Mouse (Mus musculus) midbrain, embryonic 15.5 days (tissue): ENCODE measurements around the gene Tcaf2. TPM values are rescaled to one million over a fixed set of nuclear protein-coding genes. Genes with fewer than 3 reads are reported as not detected.

Source experiments
- ATAC-seq: fragments of 200-750 bp; cut with Nextera tagmentation; replicated peaks from 2 replicates; pipeline ENCODE4 v1.8.0; 2017; ENCODE audit warnings: moderate TSS enrichment
- H3K27ac ChIP-seq: fragments of 300-500 bp; sonication (generic); 2 replicates; pipeline ENCODE4 v1.5.1; 2015; ENCODE audit warnings: mild to moderate bottlenecking, inconsistent platforms
- H3K27me3 ChIP-seq: fragments of 300-500 bp; sonication (generic); replicated peaks from 2 replicates; pipeline ENCODE4 v1.6.1; 2015; ENCODE audit warnings: inconsistent platforms
- H3K36me3 ChIP-seq: fragments of 300-500 bp; sonication (generic); replicated peaks from 2 replicates; pipeline ENCODE4 v1.6.1; 2015; ENCODE audit warnings: inconsistent platforms
- H3K4me1 ChIP-seq: fragments of 300-500 bp; sonication (generic); 2 replicates; pipeline ENCODE4 v1.6.1; 2015; ENCODE audit warnings: inconsistent platforms
- H3K4me2 ChIP-seq: fragments of 300-500 bp; sonication (generic); 2 replicates; pipeline ENCODE4 v1.6.1; 2015; ENCODE audit warnings: inconsistent platforms, mild to moderate bottlenecking, moderate library complexity
- H3K4me3 ChIP-seq: fragments of 300-500 bp; sonication (generic); 2 replicates; pipeline ENCODE4 v1.5.1; 2015; ENCODE audit warnings: mild to moderate bottlenecking, inconsistent platforms
- H3K9ac ChIP-seq: fragments of 300-500 bp; sonication (generic); 2 replicates; pipeline ENCODE4 v1.6.1; 2015; ENCODE audit warnings: mild to moderate bottlenecking, inconsistent platforms
- H3K9me3 ChIP-seq: fragments of 300-500 bp; sonication (generic); 2 replicates; pipeline ENCODE4 v1.6.1; 2016; ENCODE audit warnings: inconsistent platforms
- WGBS: fragments of 180-500 bp; shearing (Covaris S2); methylation state at CpG from one replicate; pipeline ENCODE4 v1.1.7; 2015; ENCODE audit warnings: mixed read lengths; 5-methylcytosine and 5-hydroxymethylcytosine counted together
- polyA plus RNA-seq: library from polyadenylated mRNA; unstranded; fragments of >200 nt; fragmentation: Nextera tagmentation; extraction: Ambion mirVana; gene quantifications from 2 replicates; pipeline ENCODE4 v1.2.1, GENCODE M21; 2015

The Tcaf2 gene
- polyA plus RNA-seq, 1 experiment from 2014 or later = 1.6 TPM

DNA sequence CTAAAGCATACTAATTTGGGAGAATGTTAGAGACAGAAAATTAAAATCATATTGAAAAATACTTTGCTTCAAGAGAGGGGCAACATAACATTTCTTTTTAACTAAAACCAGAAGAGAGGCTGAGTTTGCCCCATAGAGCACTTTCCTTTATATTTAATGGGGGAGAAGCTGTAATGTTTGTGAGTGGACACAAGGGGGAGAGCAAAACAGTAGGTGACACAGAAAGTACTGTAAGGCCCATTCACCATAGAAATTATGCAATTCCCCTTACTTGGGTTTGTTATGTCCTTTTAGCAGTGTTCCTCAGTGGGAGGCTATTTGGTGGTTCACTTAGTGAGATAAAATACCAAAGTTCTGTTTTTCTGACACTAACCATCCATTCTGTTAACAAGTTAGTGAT, 32.8 kb downstream of the Tcaf2 start:
- H3K27ac ChIP-seq = no peak overlapping the region
- H3K27me3 ChIP-seq = no peaks in the 10 kb centered on the region
- ATAC-seq = no peak
- no peaks in the 10 kb centered on the region for H3K36me3 ChIP-seq
- H3K4me3 ChIP-seq = no peak overlapping the region
- H3K4me1 ChIP-seq = no peaks in the 10 kb centered on the region
- no peak overlapping the region for H3K4me2 ChIP-seq
- H3K9me3 ChIP-seq = no peaks in the 10 kb centered on the region
- no peak overlapping the region for H3K9ac ChIP-seq

DNA sequence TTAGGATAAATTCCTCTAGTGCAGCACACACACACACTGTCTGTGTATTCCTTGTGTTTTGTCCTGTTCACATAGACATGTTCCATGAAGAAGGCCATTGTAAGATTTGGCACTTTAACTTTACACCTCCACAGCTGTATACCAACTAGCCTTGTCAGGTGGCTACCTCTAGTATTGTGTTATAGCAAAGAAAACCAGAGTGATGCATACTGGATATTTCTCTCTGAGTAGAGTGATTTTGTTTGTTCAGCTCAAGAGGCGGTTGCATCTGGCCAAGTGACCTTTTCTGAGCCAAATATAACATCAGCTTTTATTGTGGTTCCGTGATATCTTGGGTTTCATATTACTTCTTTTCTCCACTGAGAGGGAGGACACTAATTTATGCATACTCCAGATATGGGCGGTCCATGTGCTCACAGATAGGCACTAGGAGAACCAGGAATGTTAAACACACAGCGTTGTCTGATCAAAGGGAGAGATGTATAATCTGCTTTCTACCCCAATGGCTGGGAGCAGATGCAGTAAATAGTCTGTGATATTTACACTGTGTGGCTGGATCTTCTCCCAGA, 34.0 kb downstream of the Tcaf2 start:
- Histone ChIP-seq H3K9me3 (no peaks in the 10 kb centered on the region), H3K27me3 (no peaks in the 10 kb centered on the region), H3K4me1 (no peaks in the 10 kb centered on the region), H3K36me3 (no peaks in the 10 kb centered on the region), H3K4me2 (no peak overlapping the region), H3K9ac (no peak overlapping the region), H3K27ac (no peak overlapping the region), H3K4me3 (no peak overlapping the region)
- WGBS = 70% methylated on average over 4 of the region's 4 CpGs
- no peak for ATAC-seq

- no peaks in the 10 kb centered on the region for H3K9me3 ChIP-seq
- H3K36me3 ChIP-seq = no peaks in the 10 kb centered on the region
- H3K9ac ChIP-seq = no peak within 1 kb of the TSS
- no peak for ATAC-seq
- H3K27ac ChIP-seq = no peak within 1 kb of the TSS
- H3K4me1 ChIP-seq = no peaks in the 10 kb centered on the region
- 65% methylated on average over 4 of the region's 4 CpGs for WGBS
- H3K4me2 ChIP-seq = no peak within 1 kb of the TSS
- no peaks in the 10 kb centered on the region for H3K27me3 ChIP-seq
- H3K4me3 ChIP-seq = no peak within 1 kb of the TSS
Measured at GRCm38 (mm10) chr6:42597592-42597991, 47.5 kb downstream of the Tcaf2 start, which contains the start of gene Tcaf3. Gene Tcaf3 (minus strand): TSS chr6:42597692.

GRCm38 (mm10) chr6:42593138-42593882, 51.7 kb downstream of the Tcaf2 start:
- no peak overlapping the region for H3K4me3 ChIP-seq
- no peak overlapping the region for H3K9ac ChIP-seq
- H3K9me3 ChIP-seq = no peaks in the 10 kb centered on the region
- WGBS = 47% methylated on average over 17 of the region's 17 CpGs
- H3K36me3 ChIP-seq = no peaks in the 10 kb centered on the region
- H3K27ac ChIP-seq = no peak overlapping the region
- H3K4me2 ChIP-seq = no peak overlapping the region
- no peak for ATAC-seq
- no peaks in the 10 kb centered on the region for H3K4me1 ChIP-seq
- H3K27me3 ChIP-seq = no peaks in the 10 kb centered on the region

- Histone ChIP-seq H3K36me3 (no peaks in the 10 kb centered on the region), H3K9ac (no peak overlapping the region), H3K4me1 (no peaks in the 10 kb centered on the region), H3K27ac (no peak overlapping the region), H3K4me3 (no peak overlapping the region), H3K27me3 (no peaks in the 10 kb centered on the region), H3K9me3 (no peaks in the 10 kb centered on the region), H3K4me2 (no peak overlapping the region)
- ATAC-seq = no peak
- WGBS = 86% methylated on average over 5 of the region's 5 CpGs
Measured at GRCm38 (mm10) chr6:42586569-42586968, 58.5 kb downstream of the Tcaf2 start.

- 0% methylated on average over 7 of the region's 7 CpGs for WGBS
- H3K4me3 ChIP-seq = no peak overlapping the region
- no peak overlapping the region for H3K4me2 ChIP-seq
- no peak overlapping the region for H3K9ac ChIP-seq
- H3K36me3 ChIP-seq = no peaks in the 10 kb centered on the region
- no peaks in the 10 kb centered on the region for H3K9me3 ChIP-seq
- no peak for ATAC-seq
- H3K27ac ChIP-seq = no peak overlapping the region
- H3K27me3 ChIP-seq = no peaks in the 10 kb centered on the region
- H3K4me1 ChIP-seq = no peaks in the 10 kb centered on the region
Measured at GRCm38 (mm10) chr6:42583488-42583872, 61.6 kb downstream of the Tcaf2 start.

DNA sequence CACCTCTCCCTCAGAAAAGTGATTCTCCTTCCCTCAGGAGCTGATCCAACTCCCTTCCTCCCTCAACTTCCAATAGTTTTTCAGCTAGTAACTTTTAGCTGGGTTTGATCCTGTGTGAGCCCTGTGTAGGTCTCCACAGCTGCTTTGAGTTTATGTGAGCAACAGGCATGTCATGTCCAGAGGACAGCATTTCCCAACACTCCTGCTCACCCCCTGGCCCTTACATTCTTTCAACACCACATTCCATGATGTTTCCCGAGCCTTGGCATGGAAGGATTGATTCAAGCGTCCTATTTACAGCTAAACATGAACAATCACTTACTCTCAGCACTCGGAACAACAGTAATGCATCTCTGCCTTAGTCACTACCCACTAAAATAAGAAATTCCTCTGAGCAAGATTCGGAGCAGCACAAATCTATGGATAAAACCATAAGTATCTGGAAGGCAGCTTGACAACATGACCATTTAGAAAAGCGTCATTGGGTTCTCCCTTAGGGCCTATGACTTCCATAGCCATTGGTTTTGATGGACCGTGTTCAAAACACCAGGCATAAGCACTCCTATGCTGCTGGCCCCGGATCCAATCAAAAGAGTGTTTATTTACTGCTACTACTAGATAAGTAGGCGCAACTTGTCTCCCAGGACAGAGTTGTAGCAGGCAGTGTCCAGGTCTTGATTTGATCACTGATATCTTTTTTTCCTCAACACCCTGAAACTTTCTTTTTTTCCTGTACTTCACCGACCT, 62.1 kb downstream of the Tcaf2 start:
- H3K27ac ChIP-seq = no peak overlapping the region
- no peak for ATAC-seq
- no peak overlapping the region for H3K9ac ChIP-seq
- no peaks in the 10 kb centered on the region for H3K36me3 ChIP-seq
- no peaks in the 10 kb centered on the region for H3K27me3 ChIP-seq
- H3K4me3 ChIP-seq = no peak overlapping the region
- no peaks in the 10 kb centered on the region for H3K4me1 ChIP-seq
- WGBS = 68% methylated on average over 9 of the region's 9 CpGs
- no peaks in the 10 kb centered on the region for H3K9me3 ChIP-seq
- no peak overlapping the region for H3K4me2 ChIP-seq

DNA sequence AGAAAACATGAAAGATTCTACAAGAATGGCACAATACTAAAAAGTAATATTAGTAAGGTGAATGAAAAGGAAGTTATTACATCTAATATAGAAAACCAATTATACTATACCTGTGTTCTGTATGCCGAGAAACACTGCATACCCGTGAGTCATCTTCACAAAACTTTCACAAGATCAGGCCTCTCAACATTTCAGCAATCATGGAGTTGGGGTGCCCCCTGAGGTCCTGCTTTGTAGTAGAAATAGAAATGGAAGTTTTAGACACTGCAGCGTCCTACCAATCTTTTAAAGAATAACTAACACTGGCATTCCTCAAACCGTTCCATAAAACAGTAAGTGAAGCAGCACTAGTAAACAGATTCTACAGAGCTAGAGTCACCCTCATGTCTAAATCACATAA, 66.4 kb downstream of the Tcaf2 start:
- WGBS = 80% methylated on average over 4 of the region's 4 CpGs
- no peak for ATAC-seq
- no peaks in the 10 kb centered on the region for H3K36me3 ChIP-seq

GRCm38 (mm10) chr6:42577433-42577832, 67.6 kb downstream of the Tcaf2 start:
- 98% methylated on average over 2 of the region's 2 CpGs for WGBS

More for the DNA sequence above, 66.4 kb downstream of the Tcaf2 start:
- Histone ChIP-seq H3K9ac (no peak overlapping the region), H3K27me3 (no peaks in the 10 kb centered on the region), H3K9me3 (no peaks in the 10 kb centered on the region), H3K4me3 (no peak overlapping the region), H3K4me2 (no peak overlapping the region), H3K27ac (no peak overlapping the region), H3K4me1 (no peaks in the 10 kb centered on the region)

More at GRCm38 (mm10) chr6:42577433-42577832, 67.6 kb downstream of the Tcaf2 start:
- Histone ChIP-seq H3K36me3 (no peaks in the 10 kb centered on the region), H3K9ac (no peak overlapping the region), H3K4me1 (no peaks in the 10 kb centered on the region), H3K4me2 (no peak overlapping the region), H3K27me3 (no peaks in the 10 kb centered on the region), H3K4me3 (no peak overlapping the region), H3K27ac (no peak overlapping the region), H3K9me3 (no peaks in the 10 kb centered on the region)
- no peak for ATAC-seq

Other genes with a start within 250 kb of the Tcaf2 start
- gene Tas2r143, start 245.0 kb downstream of the Tcaf2 start, polyA plus RNA-seq = not detected in 2 replicates
- gene Tas2r135, start 239.8 kb downstream of the Tcaf2 start, polyA plus RNA-seq = not detected in 2 replicates
- not detected in 2 replicates for gene Tas2r126, start 210.7 kb downstream of the Tcaf2 start, polyA plus RNA-seq
- not detected in 2 replicates for gene Olfr458, start 180.1 kb downstream of the Tcaf2 start, polyA plus RNA-seq
- gene Olfr457, start 168.9 kb downstream of the Tcaf2 start, polyA plus RNA-seq = not detected in 2 replicates
- gene Olfr456, start 158.0 kb downstream of the Tcaf2 start, polyA plus RNA-seq = not detected in 2 replicates
- not detected in 2 replicates for gene Olfr455, start 97.7 kb downstream of the Tcaf2 start, polyA plus RNA-seq
- 0.05 TPM in 1 of 2 replicates, not detected in the other for gene Tcaf3, start 47.6 kb downstream of the Tcaf2 start, polyA plus RNA-seq
- gene Tcaf1, start 64.8 kb upstream of the Tcaf2 start, polyA plus RNA-seq = 237 and 249 TPM in 2 replicates
- not detected in 2 replicates for gene Olfr453, start 94.1 kb upstream of the Tcaf2 start, polyA plus RNA-seq
- not detected in 2 replicates for gene Olfr38, start 111.2 kb upstream of the Tcaf2 start, polyA plus RNA-seq
- not detected in 2 replicates for gene Olfr452, start 139.8 kb upstream of the Tcaf2 start, polyA plus RNA-seq
- gene Olfr450, start 166.7 kb upstream of the Tcaf2 start, polyA plus RNA-seq = not detected in 2 replicates
- not detected in 2 replicates for gene Olfr449, start 189.1 kb upstream of the Tcaf2 start, polyA plus RNA-seq
- gene Olfr448, start 245.2 kb upstream of the Tcaf2 start, polyA plus RNA-seq = not detected in 2 replicates